Mouse (Mus musculus) adrenal gland, postnatal 36 days (tissue): ENCODE data around the gene Rab40c. TPM values are rescaled to one million over a fixed set of nuclear protein-coding genes. Genes with fewer than 3 reads are reported as not detected.

ENCODE experiments used
- DNase-seq, 2 experiments: peaks; one replicate each; pipeline ENCODE4 v3.0.0; 2021; ENCODE audit warnings: mixed read lengths in 1 of 2
- long read RNA-seq, 2 experiments: library from polyadenylated mRNA; stranded (forward); transcript quantifications; one replicate each; pipeline ENCODE4 v2.0.0; 2021; ENCODE audit warnings: borderline sequencing depth in 2 of 2
- total RNA-seq, 2 experiments: library from RNA; stranded (reverse); gene quantifications; 2 replicates each; pipeline ENCODE4 v1.2.3; 2021

Rab40c gene
- 10 to 100 TPM; 20.6 to 46.0 TPM for total RNA-seq
- long read RNA-seq, experiment 1, transcript Rab40c-207 (6 exons, 2,506 nt), result minor isoform, 6 of 113 reads
- long read RNA-seq, experiment 1, transcript Rab40c-201 (7 exons, 2,466 nt), result major isoform, 68 of 113 reads
- long read RNA-seq, experiment 1, partial matches to known transcripts, result 4 of 113 reads
- long read RNA-seq, experiment 1, other reads (novel, unspliced or antisense), result 35 of 113 reads
- long read RNA-seq, experiment 2, transcript Rab40c-201 (7 exons, 2,466 nt), result major isoform, 13 of 19 reads
- long read RNA-seq, experiment 2, partial matches to known transcripts, result 0 of 19 reads
- long read RNA-seq, experiment 2, other reads (novel, unspliced or antisense), result 5 of 19 reads

- DNase-seq, result peak; percentile 54 to 64
Measured at GRCm38 (mm10) chr17:25919144-25919785, at the start of gene Rab40c. Gene Rab40c (minus strand): TSS chr17:25919727.

- no peak for DNase-seq
Measured at GRCm38 (mm10) chr17:25968176-25968575, 48.6 kb upstream of the Rab40c start.

GRCm38 (mm10) chr17:25967652-25968051 lies 48.1 kb upstream of the Rab40c start:
- peak in 1 of 2 experiments; percentile 19 for DNase-seq

GRCm38 (mm10) chr17:25964271-25964670 lies 44.7 kb upstream of the Rab40c start:
- DNase-seq, result no peak

DNA sequence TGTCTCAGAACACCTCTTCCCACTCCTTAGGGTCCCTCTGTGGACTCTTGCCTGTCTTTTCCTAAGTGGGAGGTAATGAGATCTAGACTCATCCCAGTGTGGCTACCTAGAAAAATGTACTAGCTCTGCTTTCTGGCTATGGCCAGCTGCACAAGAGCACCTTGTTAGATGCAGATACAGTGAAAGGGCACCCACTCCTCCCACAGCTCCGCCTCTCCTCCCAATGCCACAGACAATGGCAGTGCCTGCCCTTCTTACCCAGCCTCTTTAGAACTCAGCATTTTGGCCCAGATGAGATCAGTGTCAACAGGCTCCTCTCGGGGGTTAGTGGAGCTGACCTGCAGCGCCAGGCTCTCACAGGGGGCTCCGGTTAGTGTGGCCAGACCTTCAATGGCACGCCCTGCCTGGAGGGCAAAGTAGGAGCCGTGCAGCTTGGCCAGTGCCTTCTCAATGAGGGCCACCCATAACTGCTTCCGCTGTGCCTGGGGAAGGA lies 42.9 kb upstream of the Rab40c start:
- DNase-seq, result no peak

DNA sequence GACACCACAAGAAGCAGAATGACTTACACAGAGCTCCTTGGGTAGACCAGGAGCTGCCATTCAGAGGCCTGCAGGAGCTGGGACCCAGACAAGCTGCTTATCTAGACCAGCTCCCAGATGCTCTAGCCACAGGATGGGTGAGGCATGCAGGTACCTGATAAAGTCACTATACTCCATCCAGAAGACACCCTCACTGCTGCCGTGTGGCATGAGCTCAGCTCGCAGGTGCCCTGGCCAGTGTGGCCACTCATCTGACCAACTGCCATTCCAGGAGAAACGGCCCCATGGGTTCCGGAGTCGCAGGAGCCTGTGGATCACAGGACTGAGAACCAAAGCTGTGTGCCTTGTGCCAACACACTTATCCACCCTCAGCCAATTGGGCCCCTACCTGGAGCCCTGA lies 42.0 kb upstream of the Rab40c start:
- no peak for DNase-seq

DNA sequence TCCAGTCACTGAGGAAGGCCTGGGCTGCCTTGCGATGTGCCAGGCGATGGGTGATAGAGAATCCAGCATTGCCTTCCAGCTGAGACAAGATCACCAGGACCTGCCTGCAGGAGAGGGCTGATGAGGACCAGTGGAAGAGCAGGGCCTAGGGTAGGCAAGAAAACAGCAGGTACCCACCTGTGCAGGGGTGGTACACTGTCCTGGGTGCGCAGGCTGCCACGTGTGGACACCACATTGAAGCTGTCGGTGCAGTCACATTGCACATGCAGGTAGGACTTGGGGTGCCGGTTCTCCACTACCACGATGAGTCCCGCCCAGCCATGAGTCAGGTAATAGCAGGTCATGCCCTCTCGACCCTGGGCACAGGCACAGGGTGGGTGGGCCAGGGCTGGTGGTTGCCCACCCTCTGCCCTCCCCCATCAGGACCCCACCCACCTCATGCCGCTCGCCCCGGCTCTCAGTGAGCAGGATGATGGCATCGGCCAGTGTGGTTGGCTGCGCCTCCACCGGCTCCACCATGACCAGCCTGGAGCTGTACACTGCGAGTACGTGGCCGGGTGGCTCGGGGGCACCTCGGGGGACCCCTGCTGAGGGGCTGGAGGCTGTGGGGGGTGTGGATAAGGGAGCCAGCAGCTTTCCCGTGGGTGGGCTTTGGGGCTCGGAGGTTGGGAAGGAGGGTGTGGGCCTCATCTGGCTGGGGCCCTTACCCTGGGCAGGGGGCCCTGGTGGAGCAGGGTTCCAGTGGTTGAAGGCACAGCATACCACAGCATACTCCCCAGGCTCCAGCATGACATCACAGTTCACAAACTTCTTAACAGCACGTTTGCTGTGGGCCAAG lies 40.3 kb upstream of the Rab40c start:
- no peak for DNase-seq

DNA sequence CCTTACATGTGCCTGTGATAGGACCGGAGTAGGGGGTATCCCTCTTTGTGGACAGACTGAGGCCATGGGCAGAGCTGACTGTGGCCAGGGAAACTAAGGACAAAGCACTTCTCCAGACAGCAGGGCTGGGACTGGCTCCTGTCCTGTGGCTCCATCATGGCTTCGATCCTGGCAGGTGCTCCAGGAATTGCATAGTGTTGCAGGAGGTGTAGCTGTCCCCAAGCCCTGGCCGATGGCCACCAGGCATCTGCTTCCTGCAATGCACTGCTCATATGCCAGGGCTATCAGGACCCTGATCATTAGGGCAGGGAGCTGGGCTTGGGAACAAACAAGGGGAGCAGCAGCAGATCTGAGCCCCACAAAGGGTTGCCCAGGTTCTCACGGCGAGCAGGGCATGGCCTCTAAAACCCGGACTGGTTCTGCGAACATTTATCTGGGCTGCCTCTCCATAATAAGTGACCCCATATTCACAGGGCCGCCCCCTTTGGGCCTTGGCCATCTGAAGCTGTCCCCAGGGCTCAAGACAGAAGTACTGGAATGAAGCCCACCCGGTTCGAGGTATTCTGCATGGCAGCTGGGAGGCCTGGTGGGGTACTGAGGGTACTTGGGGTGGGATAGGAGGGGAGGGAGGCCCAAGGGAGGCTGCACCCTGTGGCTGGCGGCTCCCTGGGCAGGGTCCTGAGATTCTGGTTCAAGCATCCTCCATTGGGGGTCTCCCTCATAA lies 39.4 kb upstream of the Rab40c start:
- no peak for DNase-seq

DNA sequence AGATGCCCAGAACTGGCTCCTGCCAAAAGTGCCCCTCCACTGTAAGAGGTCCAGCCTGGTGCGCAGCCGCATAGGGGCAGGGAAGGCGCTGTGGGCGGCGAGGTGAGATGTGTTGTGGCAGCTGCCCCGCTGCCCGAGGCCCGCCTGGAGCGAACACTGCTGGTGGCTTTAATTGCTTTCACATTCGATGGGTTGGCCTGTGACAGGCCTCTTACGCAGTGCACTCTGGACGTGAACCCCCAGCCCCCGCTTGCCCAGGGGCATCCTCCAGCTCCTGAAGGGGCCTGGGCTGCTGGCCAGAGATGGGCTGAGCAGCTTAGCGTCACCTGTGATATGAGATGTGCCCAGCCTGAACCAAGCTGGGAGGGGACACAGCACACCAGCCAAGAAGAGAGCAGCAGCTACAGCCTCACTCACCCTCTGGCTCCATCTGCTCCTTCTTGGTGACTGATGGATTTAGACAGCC lies 38.1 kb upstream of the Rab40c start:
- DNase-seq, result no peak

DNA sequence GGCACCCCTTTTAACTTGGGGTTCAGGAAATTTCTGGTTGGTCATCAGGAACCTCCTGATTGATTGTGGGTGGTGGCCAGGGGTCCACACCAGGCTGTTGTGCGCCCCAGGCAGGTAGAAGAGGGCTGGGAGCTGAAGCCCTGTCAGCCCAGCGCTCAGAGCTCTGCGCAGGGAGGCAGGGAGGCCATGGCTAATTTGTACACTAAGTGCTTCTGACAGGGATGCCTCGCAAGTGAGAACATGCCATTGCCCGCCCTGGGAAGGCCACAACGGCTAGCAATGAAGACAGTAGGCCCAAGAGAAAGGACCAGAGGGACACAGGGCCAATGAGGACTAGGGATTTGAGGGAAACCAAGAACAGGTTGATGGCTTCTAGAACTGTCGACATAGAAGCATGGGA lies 37.1 kb upstream of the Rab40c start:
- no peak for DNase-seq

GRCm38 (mm10) chr17:25956201-25956600 lies 36.7 kb upstream of the Rab40c start:
- no peak for DNase-seq

DNA sequence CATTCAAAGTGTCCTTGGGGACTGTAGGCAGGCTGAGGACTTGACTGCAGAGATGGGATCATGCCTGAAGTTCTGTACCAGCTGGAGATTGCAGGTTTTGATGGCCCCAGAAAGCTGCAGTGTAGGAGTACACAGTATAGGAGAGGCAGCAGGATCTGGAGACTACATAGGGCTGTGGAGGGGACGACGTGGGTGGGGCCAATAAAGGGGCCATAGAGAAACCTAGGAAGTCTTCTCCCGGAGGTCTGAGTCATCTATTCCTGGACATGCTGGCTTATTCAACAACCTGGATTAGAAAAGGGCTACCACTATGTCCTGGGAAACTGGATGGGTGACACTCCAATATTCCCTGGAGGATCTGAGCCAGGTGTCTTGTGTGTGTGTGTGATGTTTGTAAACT lies 36.2 kb upstream of the Rab40c start:
- no peak for DNase-seq

DNA sequence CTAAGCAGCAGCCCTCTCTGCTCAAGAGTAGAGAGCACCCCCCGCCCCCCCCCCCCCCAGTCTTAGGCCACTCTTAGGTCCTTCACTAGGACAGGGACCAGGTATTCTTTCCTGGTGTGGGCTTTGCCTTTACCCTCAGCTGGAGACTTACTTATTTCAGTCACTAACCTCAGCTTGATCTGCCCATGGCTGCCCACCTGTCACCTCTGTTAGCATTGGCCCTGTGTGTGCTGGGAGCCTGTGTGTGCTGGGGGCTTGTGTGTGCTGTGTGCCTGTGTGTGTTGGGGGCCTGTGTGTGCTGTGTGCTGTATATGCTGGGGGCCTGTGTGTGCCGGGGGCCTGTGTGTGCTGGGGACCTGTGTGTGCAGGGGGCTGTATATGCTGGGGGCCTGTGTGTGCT lies 35.1 kb upstream of the Rab40c start:
- DNase-seq, result no peak

DNA sequence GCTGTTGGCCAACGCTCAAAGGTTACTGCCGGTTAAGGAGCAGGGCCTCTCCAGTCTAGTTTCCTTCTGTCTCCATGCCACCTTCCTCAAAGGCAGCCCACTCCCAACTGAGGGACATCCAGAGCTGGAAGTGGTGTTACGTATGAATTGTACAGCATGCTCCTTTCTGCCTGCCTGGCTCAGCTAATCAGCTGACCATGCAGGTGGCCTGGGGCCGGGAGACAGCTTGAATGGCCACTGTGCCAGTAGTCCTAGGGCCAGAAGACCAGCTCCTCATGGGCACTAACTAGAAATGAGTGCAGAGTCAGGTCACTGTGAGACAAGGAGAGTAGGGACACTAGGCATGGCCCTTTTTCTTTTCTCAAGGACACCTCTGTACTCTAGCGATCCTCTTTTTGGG lies 33.6 kb upstream of the Rab40c start:
- no peak for DNase-seq

DNA sequence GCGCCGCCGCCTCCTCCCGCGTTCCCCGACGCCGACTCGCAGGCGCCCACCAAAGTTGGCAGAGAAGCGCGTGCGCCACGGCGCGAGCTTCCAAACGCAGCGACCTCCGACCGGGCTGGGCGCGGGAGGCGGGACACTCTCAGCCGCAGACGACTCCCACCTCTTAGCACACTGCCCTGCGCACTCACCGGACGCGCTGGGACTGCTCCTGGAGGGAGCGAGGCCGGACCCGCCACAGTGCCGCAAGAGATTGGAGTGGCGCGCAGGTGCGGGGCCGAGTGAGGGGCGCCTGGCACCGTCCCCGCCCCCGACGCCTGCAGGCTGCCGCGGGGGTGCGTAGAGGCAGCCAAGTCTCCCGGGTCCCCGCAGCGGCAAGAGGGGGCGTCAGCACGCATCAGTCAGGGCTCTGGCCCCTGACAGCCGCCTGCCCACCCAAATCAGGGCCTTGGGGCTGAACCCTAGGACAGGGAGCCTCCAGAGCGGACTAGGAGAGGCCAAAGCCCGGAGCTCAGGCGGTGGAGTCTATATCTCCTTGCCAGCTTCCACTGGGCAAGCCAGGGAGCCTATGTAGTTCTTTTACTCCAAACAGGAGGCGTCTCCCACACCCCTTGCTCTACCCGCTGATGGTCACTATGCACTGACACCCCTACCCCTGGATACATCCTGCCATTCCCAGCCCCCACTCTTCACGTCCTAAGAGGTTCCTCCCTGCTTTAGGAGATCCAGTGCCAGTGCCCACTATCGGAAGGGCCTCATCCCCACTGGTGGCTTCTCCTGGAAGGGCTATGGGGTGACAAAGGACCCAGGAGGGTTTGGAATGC lies 32.5 kb upstream of the Rab40c start, which contains the start of gene A930017K11Rik:
A930017K11Rik (minus strand) TSS at position 763 of the 821 bp plus-strand sequence.
- DNase-seq, result peak; percentile 18 to 23

- no peak for DNase-seq
Measured at GRCm38 (mm10) chr17:25951225-25951802, 31.8 kb upstream of the Rab40c start.

- DNase-seq, result no peak
Measured at GRCm38 (mm10) chr17:25950706-25951105, 31.2 kb upstream of the Rab40c start.

GRCm38 (mm10) chr17:25949981-25950380 lies 30.5 kb upstream of the Rab40c start:
- DNase-seq, result no peak

DNA sequence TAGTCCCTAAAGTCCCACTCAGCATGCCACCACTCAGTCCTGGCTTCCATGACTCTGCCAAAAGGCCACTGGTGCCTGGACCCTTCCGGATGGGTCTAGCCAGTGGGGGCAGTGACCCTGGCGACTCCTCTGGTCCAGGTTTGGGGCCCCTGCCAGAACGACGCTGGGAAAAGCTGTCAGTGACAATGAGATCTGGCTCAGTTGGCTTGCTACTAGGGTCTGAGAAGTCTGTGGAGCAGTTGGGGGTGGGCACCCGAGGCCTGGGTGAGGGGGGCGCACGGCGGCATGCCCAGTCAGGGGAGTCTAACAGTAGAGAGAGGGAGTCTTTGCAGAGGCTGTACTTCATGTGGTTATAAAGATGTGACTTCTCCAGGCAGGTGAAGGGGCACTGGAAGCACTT lies 28.5 kb upstream of the Rab40c start:
- DNase-seq, result no peak

- no peak for DNase-seq
Measured at GRCm38 (mm10) chr17:25947576-25947975, 28.0 kb upstream of the Rab40c start.
